Mouse (Mus musculus): ENCODE results near the gene Slc5a9. TPM values are rescaled to one million over a fixed set of nuclear protein-coding genes. Genes with fewer than 3 reads are reported as not detected.

Gene Slc5a9
- 0.46 TPM for polyA plus RNA-seq (2017; shearing (Covaris generic))

DNA sequence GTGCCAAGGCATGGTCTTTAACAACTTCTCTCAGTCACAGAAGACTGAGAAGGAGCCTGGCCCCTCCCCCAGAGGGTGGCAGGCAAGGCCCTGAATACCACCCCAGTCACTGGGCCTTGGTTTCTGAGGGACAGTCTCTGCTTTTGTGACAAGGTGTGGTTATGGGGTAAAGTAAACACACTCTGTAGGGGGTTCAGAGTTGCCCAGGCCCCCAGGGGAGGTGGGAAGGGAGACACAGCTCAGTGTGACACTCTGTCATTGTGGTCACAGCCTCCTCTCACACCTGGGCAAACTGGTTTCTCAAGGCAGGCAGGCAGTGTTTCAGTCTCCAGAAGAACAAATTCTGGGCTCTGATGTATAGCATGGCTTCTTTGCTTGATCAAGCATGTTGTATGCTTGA lies at the start of gene Slc5a9:
Gene Slc5a9, minus strand, starts transcription at position 144 of the 400 bp plus-strand sequence.

DNA sequence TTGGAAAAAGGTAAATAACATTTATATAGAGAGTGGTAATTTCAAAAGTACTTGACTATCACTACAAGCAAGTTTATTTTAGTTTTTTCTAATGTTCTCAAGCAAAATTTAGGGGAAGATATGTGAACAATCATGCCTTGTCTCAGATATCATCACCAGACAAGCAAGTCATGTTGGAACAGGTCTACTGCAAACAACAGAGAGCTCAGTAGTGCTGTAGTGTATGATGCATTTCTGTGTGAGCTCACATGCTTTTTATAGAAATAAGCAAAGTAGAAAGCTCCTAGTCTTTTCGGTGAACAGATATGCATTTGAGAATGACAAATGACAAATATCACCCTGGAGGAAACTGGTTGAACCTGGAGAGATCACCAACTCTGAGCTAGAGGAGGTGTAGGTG lies 16.4 kb upstream of the Slc5a9 start, which contains the start of gene Skint8:
Gene Skint8, plus strand, starts transcription at position 301 of the 400 bp plus-strand sequence.

Other genes with a start within 250 kb of the Slc5a9 start
- gene Spata6, start 182.9 kb downstream of the Slc5a9 start, polyA plus RNA-seq (2017; shearing (Covaris generic)): 21.1 TPM
- gene Skint8, start 16.5 kb upstream of the Slc5a9 start, polyA plus RNA-seq (2017; shearing (Covaris generic)): not detected
- gene Skint7, start 70.0 kb upstream of the Slc5a9 start, polyA plus RNA-seq (2017; shearing (Covaris generic)): not detected
- not detected for gene Skint1, start 103.4 kb upstream of the Slc5a9 start, polyA plus RNA-seq (2017; shearing (Covaris generic))
- not detected for gene Skint4, start 169.1 kb upstream of the Slc5a9 start, polyA plus RNA-seq (2017; shearing (Covaris generic))

All from CD4-positive, CD25-positive, alpha-beta regulatory T cell, adult 9 weeks (primary cell).